Mouse (Mus musculus): ENCODE data around the gene Ldha.
"Not testable (repeated sequence)": the region's sequence is repeated elsewhere in the genome, so short reads cannot be mapped to it uniquely, and the experiment has no call there.

Ldha gene

GRCm38 (mm10) chr7:46840787-46841525 lies at the start of gene Ldha:
Gene Ldha, plus strand, starts transcription at chr7:46841475.
- in situ Hi-C loops (cut with MboI; ENCODE audit: low pct_unique_long_range_greater_than_20kb in 1 of 2, low sequenced_read_pairs in 2 of 2, unreplicated experiment in 1 of 2) = no loop called here

GRCm38 (mm10) chr7:46793871-46794270 lies 47.4 kb upstream of the Ldha start:
- in situ Hi-C loops (cut with MboI; ENCODE audit: low pct_unique_long_range_greater_than_20kb in 1 of 2, low sequenced_read_pairs in 2 of 2, unreplicated experiment in 1 of 2) = no loop called here

GRCm38 (mm10) chr7:46795287-46796205 lies 45.7 kb upstream of the Ldha start, which contains the start of the genes Hps5 and Gtf2h1:
Gene Hps5, minus strand, starts transcription at chr7:46796064.
Gene Gtf2h1, plus strand, starts transcription at chr7:46796103.
- in situ Hi-C loops (cut with MboI; ENCODE audit: low pct_unique_long_range_greater_than_20kb in 1 of 2, low sequenced_read_pairs in 2 of 2, unreplicated experiment in 1 of 2) = loop anchor here in 1 of 2 experiments (5.0 kb wide), 1 partner anchor 93 kb away; no protein-coding TSS in a partner anchor

- in situ Hi-C loops (cut with MboI; ENCODE audit: low pct_unique_long_range_greater_than_20kb in 1 of 2, low sequenced_read_pairs in 2 of 2, unreplicated experiment in 1 of 2) = loop anchor here in 1 of 2 experiments (5.0 kb wide), 1 partner anchor 94 kb away; no protein-coding TSS in a partner anchor
These were observed 45.0 kb upstream of the Ldha start for GRCm38 (mm10) chr7:46796206-46796679.

DNA sequence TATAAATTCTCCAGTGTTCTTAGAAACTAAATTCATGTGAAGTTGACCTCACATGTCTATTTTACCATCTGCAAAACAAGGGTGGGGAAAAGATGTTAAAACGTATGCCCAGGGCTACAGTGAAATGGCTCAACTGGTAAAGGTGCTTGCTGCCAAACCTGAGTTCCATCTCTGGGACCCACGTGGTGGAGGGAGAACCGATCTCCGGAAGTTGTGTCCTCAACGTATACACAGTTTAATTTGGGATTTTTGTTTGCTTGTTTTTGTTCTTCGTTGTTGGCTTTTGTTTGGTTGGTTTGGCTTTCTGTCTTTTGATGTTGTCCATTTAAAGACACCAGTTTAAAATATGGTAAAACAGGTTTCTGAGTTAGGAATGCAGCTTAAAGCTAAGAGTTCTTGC lies 44.5 kb upstream of the Ldha start:
- in situ Hi-C loops (cut with MboI; ENCODE audit: low pct_unique_long_range_greater_than_20kb in 1 of 2, low sequenced_read_pairs in 2 of 2, unreplicated experiment in 1 of 2) = loop anchor here in 1 of 2 experiments (5.0 kb wide), 1 partner anchor 94 kb away; no protein-coding TSS in a partner anchor

DNA sequence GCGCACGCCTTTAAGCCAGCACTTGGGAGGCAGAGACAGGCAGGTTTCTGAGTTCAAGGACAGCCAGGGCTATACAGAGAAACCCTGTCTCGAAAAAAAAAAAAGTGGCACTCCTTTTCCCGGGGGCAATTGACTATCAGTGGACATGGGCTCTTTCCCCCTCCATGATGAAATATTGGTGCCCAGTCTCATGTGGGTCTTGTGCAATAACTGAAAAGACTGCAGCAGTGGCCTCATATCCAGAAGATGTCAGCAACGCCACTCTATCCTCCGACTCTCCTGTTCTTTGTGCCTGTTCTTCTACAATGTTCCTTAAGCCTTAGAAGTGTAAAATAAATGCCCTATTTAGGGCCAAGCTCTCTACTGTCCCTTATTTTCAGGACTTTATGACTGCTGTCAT lies 30.9 kb upstream of the Ldha start:
- in situ Hi-C loops (cut with MboI; ENCODE audit: low pct_unique_long_range_greater_than_20kb in 1 of 2, low sequenced_read_pairs in 2 of 2, unreplicated experiment in 1 of 2) = no loop called here

GRCm38 (mm10) chr7:46814012-46814411 lies 27.3 kb upstream of the Ldha start:
- in situ Hi-C loops (cut with MboI; ENCODE audit: low pct_unique_long_range_greater_than_20kb in 1 of 2, low sequenced_read_pairs in 2 of 2, unreplicated experiment in 1 of 2) = no loop called here

GRCm38 (mm10) chr7:46820876-46821632 lies 20.2 kb upstream of the Ldha start:
- in situ Hi-C loops (cut with MboI; ENCODE audit: low pct_unique_long_range_greater_than_20kb in 1 of 2, low sequenced_read_pairs in 2 of 2, unreplicated experiment in 1 of 2) = not testable (repeated sequence)

GRCm38 (mm10) chr7:46827046-46827802 lies 14.1 kb upstream of the Ldha start:
- in situ Hi-C loops (cut with MboI; ENCODE audit: low pct_unique_long_range_greater_than_20kb in 1 of 2, low sequenced_read_pairs in 2 of 2, unreplicated experiment in 1 of 2) = no loop called here

DNA sequence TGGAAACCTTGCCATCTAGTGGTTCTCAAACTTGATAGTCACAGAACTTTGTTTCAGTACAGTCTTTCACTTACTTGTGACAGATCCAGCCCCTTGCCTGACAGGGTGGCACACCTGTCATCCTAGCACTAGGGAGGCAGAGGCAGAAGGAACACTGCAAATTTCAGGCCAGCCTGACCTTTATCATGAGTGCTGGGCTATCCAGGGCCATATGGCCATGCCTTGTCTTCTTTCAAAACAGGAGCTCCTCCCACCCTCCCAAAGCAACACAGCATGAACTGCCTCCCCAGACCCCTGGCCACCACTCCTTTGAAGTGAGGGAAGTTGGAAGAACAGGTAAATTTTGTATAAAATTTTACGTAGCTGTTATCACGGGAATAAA lies 13.5 kb upstream of the Ldha start:
- in situ Hi-C loops (cut with MboI; ENCODE audit: low pct_unique_long_range_greater_than_20kb in 1 of 2, low sequenced_read_pairs in 2 of 2, unreplicated experiment in 1 of 2) = no loop called here

DNA sequence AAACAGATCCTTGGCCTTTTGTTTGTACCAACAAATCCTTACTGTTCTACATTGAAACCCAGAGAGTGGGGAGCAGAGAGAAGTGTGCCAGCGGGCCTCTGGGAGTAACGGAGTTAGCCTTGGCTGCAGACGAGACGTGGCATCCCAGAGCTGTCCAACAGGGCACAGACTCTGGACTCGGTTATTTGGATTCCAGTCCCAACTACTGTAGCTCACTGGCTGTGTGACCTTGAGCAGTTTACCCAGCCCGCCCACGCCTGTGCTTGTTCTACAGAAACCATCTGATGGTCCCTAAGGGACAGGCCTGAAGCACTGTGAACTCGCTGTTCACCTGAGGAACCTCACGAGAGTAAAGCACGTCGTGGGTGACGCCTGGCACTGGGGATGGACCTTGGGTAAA lies 11.4 kb upstream of the Ldha start:
- in situ Hi-C loops (cut with MboI; ENCODE audit: low pct_unique_long_range_greater_than_20kb in 1 of 2, low sequenced_read_pairs in 2 of 2, unreplicated experiment in 1 of 2) = no loop called here

DNA sequence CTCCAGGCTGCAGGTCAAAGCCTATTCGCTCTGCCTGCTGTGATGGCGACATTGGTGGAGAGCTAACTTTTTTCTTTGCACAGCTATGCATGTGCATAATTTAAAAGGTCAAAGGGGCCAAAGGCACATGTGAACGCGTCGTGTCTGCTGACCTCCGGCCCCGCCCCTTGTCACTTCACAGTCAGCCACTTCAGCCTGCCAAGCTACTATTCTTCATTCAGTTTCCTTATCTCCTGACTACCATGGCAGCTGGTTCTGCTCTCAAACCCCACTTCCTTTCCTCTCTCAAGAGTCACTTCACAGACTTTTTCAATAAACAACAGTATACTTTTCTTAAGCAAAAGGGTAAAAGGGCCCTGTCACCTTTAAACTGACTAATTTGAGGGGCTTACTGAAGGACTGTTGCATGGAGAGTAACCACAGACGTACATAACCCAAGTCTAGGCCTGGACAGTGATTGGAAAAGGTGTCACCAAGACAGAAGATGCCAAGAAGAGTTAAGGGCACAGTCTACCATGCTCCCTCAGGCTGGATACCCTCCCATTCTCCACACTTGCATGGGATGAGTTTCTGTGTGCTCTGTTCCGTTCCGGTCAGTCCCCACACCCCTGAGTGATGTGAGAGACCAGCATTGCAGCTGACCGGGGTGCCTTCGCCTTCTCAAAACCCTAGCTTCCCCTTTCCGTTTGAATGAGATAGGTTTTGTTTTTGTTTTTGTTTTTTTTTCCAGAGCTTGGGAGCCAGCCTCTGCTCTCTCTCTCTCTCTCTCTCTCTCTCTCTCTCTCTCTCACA lies 10.3 kb upstream of the Ldha start:
- in situ Hi-C loops (cut with MboI; ENCODE audit: low pct_unique_long_range_greater_than_20kb in 1 of 2, low sequenced_read_pairs in 2 of 2, unreplicated experiment in 1 of 2) = no loop called here

DNA sequence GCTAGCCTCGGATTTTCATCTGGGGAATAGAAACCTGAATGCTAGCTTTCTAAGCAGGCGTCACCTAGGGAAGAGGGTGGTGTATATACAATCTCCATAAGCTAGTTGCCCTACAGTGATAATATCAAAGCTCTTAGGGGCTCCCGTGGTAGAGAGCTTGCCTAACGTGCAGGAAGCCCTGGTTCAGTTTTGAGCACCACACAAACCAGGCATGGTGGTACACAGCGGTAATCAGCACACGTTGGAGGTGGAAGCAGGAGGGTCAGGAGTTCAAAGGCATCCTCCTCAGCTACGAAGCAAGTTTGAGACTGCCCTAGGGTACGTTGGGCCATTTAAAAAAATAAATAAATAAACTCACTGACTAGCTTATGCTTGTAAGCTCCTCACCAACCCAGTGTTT lies 9.6 kb upstream of the Ldha start:
- in situ Hi-C loops (cut with MboI; ENCODE audit: low pct_unique_long_range_greater_than_20kb in 1 of 2, low sequenced_read_pairs in 2 of 2, unreplicated experiment in 1 of 2) = no loop called here

GRCm38 (mm10) chr7:46832112-46832810 lies 9.0 kb upstream of the Ldha start:
- in situ Hi-C loops (cut with MboI; ENCODE audit: low pct_unique_long_range_greater_than_20kb in 1 of 2, low sequenced_read_pairs in 2 of 2, unreplicated experiment in 1 of 2) = not testable (repeated sequence)

DNA sequence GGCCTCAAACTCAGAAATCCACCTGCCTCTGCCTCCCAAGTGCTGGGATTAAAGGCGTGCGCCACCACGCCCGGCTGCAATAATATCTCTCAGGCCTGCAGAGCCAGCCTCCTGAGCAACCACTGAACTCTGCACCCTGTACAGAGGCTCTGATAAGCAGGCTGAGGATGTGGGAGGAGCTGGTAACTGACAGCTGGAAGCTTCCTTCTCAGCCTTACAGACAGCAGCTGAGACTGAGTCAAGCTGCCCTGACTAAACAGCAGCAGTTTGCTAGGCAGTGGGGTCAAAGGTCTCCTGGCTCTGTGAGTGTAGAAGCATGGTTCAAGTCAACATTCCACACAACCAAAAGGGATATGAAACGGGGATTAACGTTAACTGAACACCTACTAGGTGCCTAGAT lies 8.0 kb upstream of the Ldha start:
- in situ Hi-C loops (cut with MboI; ENCODE audit: low pct_unique_long_range_greater_than_20kb in 1 of 2, low sequenced_read_pairs in 2 of 2, unreplicated experiment in 1 of 2) = no loop called here

GRCm38 (mm10) chr7:46833670-46834255 lies 7.5 kb upstream of the Ldha start:
- in situ Hi-C loops (cut with MboI; ENCODE audit: low pct_unique_long_range_greater_than_20kb in 1 of 2, low sequenced_read_pairs in 2 of 2, unreplicated experiment in 1 of 2) = no loop called here

Data from mouse embryonic stem cell (cell line).